In genomic region chr4:127173461-127173860, GRCm38 (mm10) we compare ENCODE assay signal across 8 mouse cellular contexts. TPM values are rescaled to one million over a fixed set of nuclear protein-coding genes. Genes with fewer than 3 reads are reported as not detected.
A peak's percentile ranks its signal among the peaks of the same experiment; 100 is the strongest.
DNase-seq lines count a peak whose midpoint lies in the region; ATAC-seq and TF ChIP-seq lines count a peak whose summit lies in the region.

No protein-coding gene starts in this region.

- in situ Hi-C loops in Patski (cut with MboI; ENCODE audit: low pct_unique_long_range_greater_than_20kb): no loop called here

- H3K9ac ChIP-seq in hindbrain, embryonic 16.5 days (ENCODE audit: low read depth, low read length): 0 out of 2 replicates have a peak overlapping the region, but pooled peaks have one; percentile 28

- H3K4me3 ChIP-seq in hindbrain, embryonic 16.5 days (ENCODE audit: low read length): no peak overlapping the region

- H3K36me3 ChIP-seq in hindbrain, embryonic 16.5 days (ENCODE audit: control insufficient read depth, insufficient read depth, low read length): no peaks in the 10 kb centered on the region

- no peak for ATAC-seq in Patski
- peak; percentile 93 for ATAC-seq in common myeloid progenitor, adult 5-6 weeks (replicated peaks; ENCODE audit: low read depth, poor library complexity, severe bottlenecking)
- no peak for ATAC-seq in hindbrain, embryonic 16.5 days

- POLR2A ChIA-PET in Patski (lab: Charles Lee): no interaction called here

- H3K27me3 ChIP-seq in Patski: peaks cover 12% of the 10 kb centered on the region
- H3K27me3 ChIP-seq in hindbrain, embryonic 16.5 days (replicated peaks; ENCODE audit: control insufficient read depth, insufficient read depth, low read length): no peaks in the 10 kb centered on the region

- peaks cover 29% of the 10 kb centered on the region for H3K4me1 ChIP-seq in hindbrain, embryonic 16.5 days (ENCODE audit: control insufficient read depth, insufficient read depth, low read depth, low read length)

- peak; percentile 31 for DNase-seq in layer of hippocampus, adult 11-12 months (ENCODE audit: low spot score)
- DNase-seq in layer of hippocampus, adult 9-10 months (ENCODE audit: low spot score): no peak
- DNase-seq in Patski (ENCODE audit: low read depth, low spot score): peak; percentile 6
- DNase-seq in lung, postnatal 4 days: peak; percentile 61 to 77
- peak; percentile 58 for DNase-seq in testis, postnatal 14 days (ENCODE audit: low spot score)
- no peak for DNase-seq in layer of hippocampus, postnatal 14 days (ENCODE audit: low spot score in 2 of 2)

- peak overlapping the region; percentile 42 for H3K4me2 ChIP-seq in hindbrain, embryonic 16.5 days (ENCODE audit: low read length)

- H3K9me3 ChIP-seq in hindbrain, embryonic 16.5 days (ENCODE audit: control insufficient read depth, low read length): no peaks in the 10 kb centered on the region

- CTCF ChIA-PET in Patski (lab: Charles Lee): no interaction called here

- no peak for TF ChIP-seq CTCF in Patski (IDR thresholded peaks at IDR 0.05)

- H3K27ac ChIP-seq in hindbrain, embryonic 16.5 days (ENCODE audit: low read depth, low read length): no peak overlapping the region

- 9% methylated on average over 8 of the region's 8 CpGs for WGBS in hindbrain, embryonic 16.5 days

RNA-seq across cellular contexts. Expression of gene Dlgap3, which starts 4.5 kb away (rescaled TPM):
- 0.85 TPM for polyA plus RNA-seq in Patski (2021)
- not detected in 2 replicates for total RNA-seq in common myeloid progenitor, adult 5-6 weeks (2017)
- polyA plus RNA-seq in hindbrain, embryonic 16.5 days (2015; fragmentation: Nextera tagmentation; extraction: Ambion mirVana): 21.0 and 22.3 TPM in 2 replicates
- 100 to 1,000 TPM; 283 TPM for total RNA-seq in layer of hippocampus, postnatal 14 days (2021)

RNA-seq across cellular contexts. Expression of gene Tmem35b, which starts 50.0 kb away (rescaled TPM):
- 40.9 TPM for polyA plus RNA-seq in Patski (2021)
- 4.4 and 10.3 TPM in 2 replicates for total RNA-seq in common myeloid progenitor, adult 5-6 weeks (2017)
- polyA plus RNA-seq in hindbrain, embryonic 16.5 days (2015; fragmentation: Nextera tagmentation; extraction: Ambion mirVana): 16.9 and 17.5 TPM in 2 replicates
- 1 to 10 TPM; 3.1 to 3.6 TPM for total RNA-seq in layer of hippocampus, postnatal 14 days (2021)

Comparison
In these comparisons a context has a peak if more than half of its experiments do, and no peak if none do; other contexts are left out.
1. DNase-seq: peak in layer of hippocampus, adult 11-12 months (single experiment), Patski (single experiment), lung, postnatal 4 days (2 of 2) and testis, postnatal 14 days (single experiment); none in layer of hippocampus, adult 9-10 months (single experiment) and layer of hippocampus, postnatal 14 days (0 of 2).
2. RNA of gene Dlgap3, which starts 4.5 kb away (total RNA-seq): 283 TPM in layer of hippocampus, postnatal 14 days; not detected in common myeloid progenitor, adult 5-6 weeks; every median in the first group is over 100 times any median in the second.